Mouse (Mus musculus) limb, embryonic 14.5 days (tissue): ENCODE data around the gene Eif2a. TPM values are rescaled to one million over a fixed set of nuclear protein-coding genes. Genes with fewer than 3 reads are reported as not detected.

ENCODE experiments used
- ATAC-seq: fragments of 200-750 bp; cut with Nextera tagmentation; 2 replicates; pipeline ENCODE4 v1.8.0; 2017; ENCODE audit warnings: low read depth, moderate number of reproducible peaks, moderate TSS enrichment; ENCODE audit not compliant: low FRiP score
- DNase-seq: peaks from one replicate; pipeline ENCODE4 v3.0.0-alpha.2; 2015; ENCODE audit warnings: low spot score
- H3K27ac ChIP-seq: fragments of 300-500 bp; sonication (generic); replicated peaks from 2 replicates; pipeline ENCODE4 v1.5.1; 2014; ENCODE audit warnings: low read depth, mild to moderate bottlenecking, low read length, moderate library complexity, mixed read lengths
- H3K27me3 ChIP-seq: fragments of 300-500 bp; sonication (generic); 2 replicates; pipeline ENCODE4 v1.6.1; 2014; ENCODE audit warnings: low read length, mixed read lengths; ENCODE audit not compliant: control insufficient read depth, insufficient read depth
- H3K36me3 ChIP-seq: fragments of 300-500 bp; sonication (generic); 2 replicates; pipeline ENCODE4 v1.6.1; 2014; ENCODE audit warnings: mild to moderate bottlenecking, low read length, moderate library complexity, mixed read lengths; ENCODE audit not compliant: control insufficient read depth, insufficient read depth
- H3K4me1 ChIP-seq: fragments of 300-500 bp; sonication (generic); 2 replicates; pipeline ENCODE4 v1.6.1; 2014; ENCODE audit warnings: antibody characterized with exemption, low read length, mixed read lengths; ENCODE audit not compliant: control insufficient read depth, insufficient read depth
- H3K4me2 ChIP-seq: fragments of 300-500 bp; sonication (generic); replicated peaks from 2 replicates; pipeline ENCODE4 v1.6.1; 2014; ENCODE audit warnings: low read depth, mild to moderate bottlenecking, low read length, moderate library complexity; ENCODE audit not compliant: severe bottlenecking
- H3K4me3 ChIP-seq: fragments of 300-500 bp; sonication (generic); replicated peaks from 2 replicates; pipeline ENCODE4 v1.5.1; 2014; ENCODE audit warnings: low read length
- H3K9ac ChIP-seq: fragments of 300-500 bp; sonication (generic); 2 replicates; pipeline ENCODE4 v1.6.1; 2014; ENCODE audit warnings: mild to moderate bottlenecking, low read depth, low read length, moderate library complexity; ENCODE audit not compliant: severe bottlenecking
- H3K9me3 ChIP-seq: fragments of 300-500 bp; sonication (generic); 2 replicates; pipeline ENCODE4 v1.6.1; 2016; ENCODE audit warnings: low read length; ENCODE audit not compliant: control insufficient read depth
- POLR2A ChIP-seq: fragments of 200-500 bp; IDR thresholded peaks from 2 replicates; pipeline ENCODE4 v1.8.0; 2012; ENCODE audit warnings: inconsistent platforms, mild to moderate bottlenecking, moderate library complexity, borderline replicate concordance; ENCODE audit not compliant: insufficient read depth, insufficient read length; ENCODE audit errors: extremely low read depth
- WGBS: fragments of 180-500 bp; shearing (Covaris S2); extraction: QIAGEN DNeasy Blood & Tissue Kit; methylation state at CpG from one replicate; pipeline ENCODE4 v1.1.7; 2014; 5-methylcytosine and 5-hydroxymethylcytosine counted together
- polyA plus RNA-seq, 2 experiments: library from polyadenylated mRNA; depleted of rRNA in 1 of 2; stranded (reverse) in 1 of 2; unstranded in 1 of 2; fragments of >200 nt; fragmentation: Nextera tagmentation in 1 of 2; extraction: Ambion mirVana in 1 of 2; gene quantifications; 2 replicates each; pipeline versions ENCODE4 v1.2.1 to v1.2.3; 2012 to 2014

The Eif2a gene
- polyA plus RNA-seq (2012; rRNA removed) (49.7 and 52.2 TPM in 2 replicates), polyA plus RNA-seq (2014; fragmentation: Nextera tagmentation; extraction: Ambion mirVana) (52.8 and 55.8 TPM in 2 replicates)

GRCm38 (mm10) chr3:58525652-58526407, at the start of gene Eif2a, which contains the start of gene Serp1:
TSS of gene Eif2a (plus strand) at chr3:58525821.
TSS of gene Serp1 (minus strand) at chr3:58525892.
- peak within 1 kb of the TSS; percentile 70 for H3K4me2 ChIP-seq
- H3K27me3 ChIP-seq = no peaks in the 10 kb centered on the region
- peak; percentile 37; the same call in 1 of the 2 replicates for TF ChIP-seq POLR2A
- peak within 1 kb of the TSS; percentile 90 for H3K9ac ChIP-seq
- peak; percentile 96 for DNase-seq
- WGBS = 2% methylated on average over 54 of the region's 57 CpGs
- ATAC-seq = peak; percentile 99
- H3K4me1 ChIP-seq = peaks cover 8% of the 10 kb centered on the region; the same call in 1 of the 2 replicates
- H3K36me3 ChIP-seq = peaks cover 25% of the 10 kb centered on the region
- peak within 1 kb of the TSS; percentile 74 for H3K4me3 ChIP-seq
- H3K9me3 ChIP-seq = no peaks in the 10 kb centered on the region
- peak within 1 kb of the TSS; percentile 87 for H3K27ac ChIP-seq

DNA sequence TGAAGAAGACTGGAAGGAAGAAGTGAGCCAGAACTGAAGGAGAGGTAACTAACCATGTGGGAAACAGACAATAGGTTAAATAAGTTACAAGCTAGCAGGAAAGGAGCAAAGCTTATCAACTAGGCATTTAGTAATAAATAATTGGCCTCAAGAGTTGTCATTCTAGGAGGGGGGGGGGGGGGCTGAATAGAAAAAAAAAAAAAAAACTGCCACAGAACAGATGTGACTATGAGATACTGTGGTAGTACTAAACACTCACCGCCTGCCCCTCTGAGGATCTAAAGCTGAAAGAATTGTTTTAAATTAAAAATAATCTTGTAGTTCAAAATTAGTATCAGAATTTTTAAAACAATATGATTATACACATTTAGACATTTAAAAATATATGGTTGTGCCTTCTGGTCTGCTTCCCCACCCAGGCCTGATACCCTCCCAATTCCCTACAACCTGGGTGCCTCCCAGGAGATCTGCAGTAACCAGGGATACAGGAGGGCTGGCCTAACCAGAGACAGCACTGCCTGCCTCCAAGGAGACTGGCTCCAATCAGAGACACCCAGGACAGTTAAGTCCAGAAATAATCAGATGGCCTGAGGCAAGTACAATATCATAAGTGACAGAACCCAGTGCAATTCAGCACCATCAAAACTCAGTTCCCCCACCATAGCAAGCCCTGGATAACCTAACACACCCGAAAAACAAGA, 46.7 kb upstream of the Eif2a start:
- Histone ChIP-seq H3K4me2 (no peak overlapping the region), H3K4me1 (no peaks in the 10 kb centered on the region), H3K36me3 (no peaks in the 10 kb centered on the region), H3K27ac (no peak overlapping the region), H3K9ac (no peak overlapping the region), H3K4me3 (no peak overlapping the region), H3K9me3 (no peaks in the 10 kb centered on the region), H3K27me3 (no peaks in the 10 kb centered on the region)
- 81% methylated on average over 2 of the region's 2 CpGs for whole genome bisulfite sequencing
- no peak for TF ChIP-seq POLR2A
- no peak for ATAC-seq
- no peak for DNase-seq

DNA sequence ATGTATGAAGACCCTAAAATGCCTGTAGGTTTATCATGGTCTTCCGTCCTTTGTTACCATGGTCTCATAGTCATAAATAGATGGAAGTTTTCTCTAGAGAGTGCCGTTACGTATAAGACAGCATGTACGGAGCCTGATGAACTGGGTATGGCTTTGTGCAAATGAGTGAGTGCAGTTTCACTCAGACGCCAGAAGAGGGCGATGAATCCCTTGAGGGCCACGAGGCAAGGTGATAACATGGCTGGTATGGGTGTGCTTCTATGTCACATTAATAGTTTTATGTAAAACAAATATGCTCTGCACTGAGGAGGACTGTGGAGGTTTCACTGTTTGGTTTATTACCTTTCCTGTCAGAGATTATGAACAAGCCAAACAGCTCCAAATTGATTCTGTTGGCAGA, 39.7 kb upstream of the Eif2a start:
- Histone ChIP-seq H3K4me2 (no peak overlapping the region), H3K4me1 (no peaks in the 10 kb centered on the region), H3K27ac (no peak overlapping the region), H3K36me3 (no peaks in the 10 kb centered on the region), H3K4me3 (no peak overlapping the region), H3K9ac (no peak overlapping the region), H3K27me3 (no peaks in the 10 kb centered on the region), H3K9me3 (no peaks in the 10 kb centered on the region)
- TF ChIP-seq POLR2A = no peak
- 70% methylated on average over 7 of the region's 7 CpGs for WGBS
- no peak for DNase-seq
- ATAC-seq = no peak

- Histone ChIP-seq H3K4me3 (no peak overlapping the region), H3K27me3 (no peaks in the 10 kb centered on the region), H3K4me1 (no peaks in the 10 kb centered on the region), H3K27ac (no peak overlapping the region), H3K9me3 (no peaks in the 10 kb centered on the region), H3K36me3 (no peaks in the 10 kb centered on the region), H3K9ac (no peak overlapping the region), H3K4me2 (no peak overlapping the region)
- ATAC-seq (no peak), DNase-seq (no peak)
- no peak for TF ChIP-seq POLR2A
- WGBS = 75% methylated on average over 3 of the region's 3 CpGs
Measured at GRCm38 (mm10) chr3:58487121-58487520, 38.5 kb upstream of the Eif2a start.

GRCm38 (mm10) chr3:58487999-58488775, 37.4 kb upstream of the Eif2a start:
- Histone ChIP-seq H3K9ac (no peak overlapping the region), H3K27ac (no peak overlapping the region), H3K27me3 (no peaks in the 10 kb centered on the region), H3K4me3 (no peak overlapping the region), H3K36me3 (no peaks in the 10 kb centered on the region), H3K4me2 (no peak overlapping the region), H3K4me1 (no peaks in the 10 kb centered on the region), H3K9me3 (no peaks in the 10 kb centered on the region)
- DNase-seq (no peak), ATAC-seq (no peak)
- no peak for TF ChIP-seq POLR2A
- WGBS = 83% methylated on average over 8 of the region's 8 CpGs
